Mouse (Mus musculus) hindbrain, embryonic 16.5 days (tissue): ENCODE data around the gene Ddx60. TPM values are rescaled to one million over a fixed set of nuclear protein-coding genes. Genes with fewer than 3 reads are reported as not detected.
A peak's percentile ranks its signal among the peaks of the same experiment; 100 is the strongest.

Experiments used
- ATAC-seq: fragments of 200-750 bp; cut with Nextera tagmentation; 2 replicates; pipeline ENCODE4 v1.8.0; 2017; ENCODE audit warnings: moderate TSS enrichment, moderate library complexity
- H3K27ac ChIP-seq: fragments of 300-500 bp; sonication (generic); 2 replicates; pipeline ENCODE4 v1.5.1; 2014; ENCODE audit warnings: low read depth, mild to moderate bottlenecking, control low read depth, low read length, moderate library complexity
- H3K27me3 ChIP-seq: fragments of 300-500 bp; sonication (generic); replicated peaks from 2 replicates; pipeline ENCODE4 v1.6.1; 2014; ENCODE audit warnings: low read length; ENCODE audit not compliant: control insufficient read depth, insufficient read depth
- H3K36me3 ChIP-seq: fragments of 300-500 bp; sonication (generic); 2 replicates; pipeline ENCODE4 v1.6.1; 2014; ENCODE audit warnings: mild to moderate bottlenecking, low read length, moderate library complexity, mixed read lengths; ENCODE audit not compliant: control insufficient read depth, insufficient read depth
- H3K4me1 ChIP-seq: fragments of 300-500 bp; sonication (generic); 2 replicates; pipeline ENCODE4 v1.6.1; 2014; ENCODE audit warnings: low read depth, low read length; ENCODE audit not compliant: control insufficient read depth, insufficient read depth
- H3K4me2 ChIP-seq: fragments of 300-500 bp; sonication (generic); 2 replicates; pipeline ENCODE4 v1.6.1; 2014; ENCODE audit warnings: mild to moderate bottlenecking, low read length, control low read depth, moderate library complexity
- H3K4me3 ChIP-seq: fragments of 300-500 bp; sonication (generic); 2 replicates; pipeline ENCODE4 v1.5.1; 2014; ENCODE audit warnings: mild to moderate bottlenecking, low read length, control low read depth, moderate library complexity
- H3K9ac ChIP-seq: fragments of 300-500 bp; sonication (generic); 2 replicates; pipeline ENCODE4 v1.6.1; 2014; ENCODE audit warnings: low read depth, mild to moderate bottlenecking, control low read depth, low read length, moderate library complexity
- H3K9me3 ChIP-seq: fragments of 300-500 bp; sonication (generic); 2 replicates; pipeline ENCODE4 v1.6.1; 2014; ENCODE audit warnings: mild to moderate bottlenecking, low read length, moderate library complexity; ENCODE audit not compliant: control insufficient read depth
- whole genome bisulfite sequencing: fragments of 180-500 bp; shearing (Covaris S2); extraction: QIAGEN DNeasy Blood & Tissue Kit; methylation state at CpG from one replicate; pipeline ENCODE4 v1.1.7; 2014; 5-methylcytosine and 5-hydroxymethylcytosine counted together
- polyA plus RNA-seq: library from polyadenylated mRNA; unstranded; fragments of >200 nt; fragmentation: Nextera tagmentation; extraction: Ambion mirVana; gene quantifications from 2 replicates; pipeline ENCODE4 v1.2.1, GENCODE M21; 2015

Gene Ddx60
- polyA plus RNA-seq, 1 experiment from 2014 or later, result 0.28 TPM

- no peaks in the 10 kb centered on the region for H3K27me3 ChIP-seq
- ATAC-seq, result no peak
- no peaks in the 10 kb centered on the region for H3K4me1 ChIP-seq
- no peak overlapping the region for H3K9ac ChIP-seq
- no peak overlapping the region for H3K4me2 ChIP-seq
- no peaks in the 10 kb centered on the region for H3K9me3 ChIP-seq
- H3K4me3 ChIP-seq, result no peak overlapping the region
- no peak overlapping the region for H3K27ac ChIP-seq
- WGBS, result 28% methylated on average over 3 of the region's 3 CpGs
- no peaks in the 10 kb centered on the region for H3K36me3 ChIP-seq
These were observed 41.7 kb downstream of the Ddx60 start for GRCm38 (mm10) chr8:61969581-61969980.

GRCm38 (mm10) chr8:61984941-61985340 lies 57.1 kb downstream of the Ddx60 start:
- Histone ChIP-seq H3K36me3 (no peaks in the 10 kb centered on the region), H3K9me3 (no peaks in the 10 kb centered on the region), H3K9ac (no peak overlapping the region), H3K4me3 (no peak overlapping the region), H3K4me1 (no peaks in the 10 kb centered on the region), H3K4me2 (no peak overlapping the region), H3K27me3 (no peaks in the 10 kb centered on the region), H3K27ac (no peak overlapping the region)
- WGBS, result 97% methylated on average over 4 of the region's 4 CpGs
- ATAC-seq, result no peak

GRCm38 (mm10) chr8:61985703-61986475 lies 58.0 kb downstream of the Ddx60 start:
- 52% methylated on average over 6 of the region's 6 CpGs for WGBS
- Histone ChIP-seq H3K36me3 (no peaks in the 10 kb centered on the region), H3K4me2 (no peak overlapping the region)

GRCm38 (mm10) chr8:61989464-61989863 lies 61.6 kb downstream of the Ddx60 start:
- 19% methylated on average over 6 of the region's 6 CpGs for WGBS
- Histone ChIP-seq H3K4me3 (no peak overlapping the region), H3K4me2 (0 out of 2 replicates have a peak overlapping the region, but pooled peaks have one; percentile 21), H3K9me3 (no peaks in the 10 kb centered on the region), H3K4me1 (no peaks in the 10 kb centered on the region), H3K27me3 (no peaks in the 10 kb centered on the region), H3K36me3 (no peaks in the 10 kb centered on the region), H3K9ac (no peak overlapping the region; the same call in 1 of the 2 replicates), H3K27ac (no peak overlapping the region)
- peak; percentile 80 for ATAC-seq

More at GRCm38 (mm10) chr8:61985703-61986475, 58.0 kb downstream of the Ddx60 start:
- Histone ChIP-seq H3K4me1 (no peaks in the 10 kb centered on the region), H3K27ac (no peak overlapping the region), H3K4me3 (no peak overlapping the region), H3K27me3 (no peaks in the 10 kb centered on the region), H3K9ac (no peak overlapping the region), H3K9me3 (no peaks in the 10 kb centered on the region)
- no peak for ATAC-seq

- H3K4me2 ChIP-seq, result no peak overlapping the region
- 86% methylated on average over 1 of the region's 1 CpGs for WGBS
- H3K36me3 ChIP-seq, result no peaks in the 10 kb centered on the region
- no peaks in the 10 kb centered on the region for H3K4me1 ChIP-seq
- H3K4me3 ChIP-seq, result no peak overlapping the region
- no peak overlapping the region for H3K27ac ChIP-seq
- no peak overlapping the region for H3K9ac ChIP-seq
- no peaks in the 10 kb centered on the region for H3K9me3 ChIP-seq
- H3K27me3 ChIP-seq, result no peaks in the 10 kb centered on the region
- no peak for ATAC-seq
These were observed 64.9 kb downstream of the Ddx60 start for GRCm38 (mm10) chr8:61992796-61993195.

GRCm38 (mm10) chr8:61997125-61997524 lies 69.2 kb downstream of the Ddx60 start:
- WGBS, result 86% methylated on average over 2 of the region's 2 CpGs
- Histone ChIP-seq H3K9ac (no peak overlapping the region), H3K36me3 (no peaks in the 10 kb centered on the region), H3K27ac (no peak overlapping the region), H3K27me3 (no peaks in the 10 kb centered on the region), H3K4me2 (no peak overlapping the region), H3K4me1 (no peaks in the 10 kb centered on the region), H3K9me3 (no peaks in the 10 kb centered on the region), H3K4me3 (no peak overlapping the region)
- no peak for ATAC-seq

GRCm38 (mm10) chr8:62014166-62014565 lies 86.3 kb downstream of the Ddx60 start:
- Histone ChIP-seq H3K27ac (no peak overlapping the region), H3K27me3 (no peaks in the 10 kb centered on the region), H3K4me3 (no peak overlapping the region), H3K4me2 (no peak overlapping the region), H3K9ac (no peak overlapping the region), H3K4me1 (no peaks in the 10 kb centered on the region), H3K9me3 (0 out of 2 replicates have a peak, but pooled peaks cover 5% of the 10 kb centered on the region), H3K36me3 (no peaks in the 10 kb centered on the region)
- ATAC-seq, result no peak
- 91% methylated on average over 4 of the region's 4 CpGs for WGBS

GRCm38 (mm10) chr8:62014582-62014981 lies 86.7 kb downstream of the Ddx60 start:
- Histone ChIP-seq H3K9ac (no peak overlapping the region), H3K4me1 (no peaks in the 10 kb centered on the region), H3K36me3 (no peaks in the 10 kb centered on the region), H3K27me3 (no peaks in the 10 kb centered on the region), H3K4me3 (no peak overlapping the region), H3K27ac (no peak overlapping the region), H3K4me2 (no peak overlapping the region), H3K9me3 (0 out of 2 replicates have a peak, but pooled peaks cover 5% of the 10 kb centered on the region)
- no peak for ATAC-seq
- WGBS, result 95% methylated on average over 4 of the region's 4 CpGs

- no peaks in the 10 kb centered on the region for H3K27me3 ChIP-seq
- no peak overlapping the region for H3K27ac ChIP-seq
- H3K4me2 ChIP-seq, result no peak overlapping the region
- H3K9me3 ChIP-seq, result no peaks in the 10 kb centered on the region
- WGBS, result 65% methylated on average over 3 of the region's 3 CpGs
- no peaks in the 10 kb centered on the region for H3K36me3 ChIP-seq
- H3K4me1 ChIP-seq, result no peaks in the 10 kb centered on the region
- H3K9ac ChIP-seq, result no peak overlapping the region
- H3K4me3 ChIP-seq, result no peak overlapping the region
- no peak for ATAC-seq
These were observed 106.5 kb downstream of the Ddx60 start for GRCm38 (mm10) chr8:62034351-62034750.
